Mouse (Mus musculus): ENCODE data around the gene Wdr1. TPM values are rescaled to one million over a fixed set of nuclear protein-coding genes. Genes with fewer than 3 reads are reported as not detected.

The Wdr1 gene
- total and polyA plus RNA-seq, 3 experiments, result 108 to 173 (median 142) TPM

GRCm38 (mm10) chr5:38544423-38545415 lies 18.3 kb downstream of the Wdr1 start:
- Histone ChIP-seq H3K4me2 (ENCODE audit: insufficient read depth, low read depth, poor library complexity, severe bottlenecking) (no peak overlapping the region), H3K9ac (ENCODE audit: insufficient read depth, low read depth) (no peak overlapping the region), H3K4me1 (ENCODE audit: control insufficient read depth in 1 of 2, insufficient read depth in 2 of 2) (no peaks in the 10 kb centered on the region), H3K4me3 (replicated peaks in 1 of 3; ENCODE audit: low read depth in 2 of 3, low read length in 2 of 3, poor library complexity in 1 of 3) (no peak overlapping the region), H3K27ac (ENCODE audit: insufficient read depth, low read depth) (no peak overlapping the region), H3K9me3 (replicated peaks; ENCODE audit: low read length) (no peaks in the 10 kb centered on the region), H3K79me2 (replicated peaks; ENCODE audit: control insufficient read depth, extremely low read depth, insufficient read depth, poor library complexity, severe bottlenecking) (no peaks in the 10 kb centered on the region; the same call in 1 of the 2 replicates), H3K36me3 (replicated peaks in 1 of 2; ENCODE audit: control insufficient read depth in 1 of 2, insufficient read depth in 1 of 2, low read length in 1 of 2) (peaks cover 95 to 100% of the 10 kb centered on the region in 2 experiments), H3K27me3 (replicated peaks) (no peaks in the 10 kb centered on the region)
- dilution Hi-C loops (cut with MboI; ENCODE audit: extremely low pct_ligation_motif_present, extremely low pct_unique_long_range_greater_than_20kb, low sequenced_read_pairs), result no loop called here
- in situ Hi-C loops (cut with MboI; ENCODE audit: low pct_ligation_motif_present, low pct_unique_long_range_greater_than_20kb, low sequenced_read_pairs), result no loop called here
- DNase-seq (ENCODE audit: extremely low read depth), result no peak
- no peak for TF ChIP-seq MXI1 (IDR thresholded peaks at IDR 0.05; ENCODE audit: low read depth, low read length)
- TF ChIP-seq TBP (conservative IDR thresholded peaks at IDR 0.05; ENCODE audit: low read depth, low read length), result no peak
- TF ChIP-seq E2F4 (IDR thresholded peaks at IDR 0.05; ENCODE audit: insufficient replicate concordance, low read depth, low read length), result no peak
- TF ChIP-seq ZMIZ1 (IDR thresholded peaks at IDR 0.05; ENCODE audit: low read depth, low read length), result no peak
- no peak for TF ChIP-seq USF2 (conservative IDR thresholded peaks at IDR 0.05; ENCODE audit: low read depth, low read length)
- no peak for TF ChIP-seq CHD2 (IDR thresholded peaks at IDR 0.05; ENCODE audit: low read length)
- TF ChIP-seq RAD21 (IDR thresholded peaks at IDR 0.05; ENCODE audit: low read depth, low read length), result no peak

GRCm38 (mm10) chr5:38543496-38544217 lies 19.4 kb downstream of the Wdr1 start:
- dilution Hi-C loops (cut with MboI; ENCODE audit: extremely low pct_ligation_motif_present, extremely low pct_unique_long_range_greater_than_20kb, low sequenced_read_pairs), result no loop called here
- Histone ChIP-seq H3K9me3 (replicated peaks; ENCODE audit: low read length) (no peaks in the 10 kb centered on the region), H3K27me3 (replicated peaks) (no peaks in the 10 kb centered on the region), H3K9ac (ENCODE audit: insufficient read depth, low read depth) (no peak overlapping the region), H3K4me1 (ENCODE audit: control insufficient read depth in 1 of 2, insufficient read depth in 2 of 2) (no peaks in the 10 kb centered on the region), H3K27ac (ENCODE audit: insufficient read depth, low read depth) (no peak overlapping the region), H3K4me2 (ENCODE audit: insufficient read depth, low read depth, poor library complexity, severe bottlenecking) (no peak overlapping the region), H3K36me3 (replicated peaks in 1 of 2; ENCODE audit: control insufficient read depth in 1 of 2, insufficient read depth in 1 of 2, low read length in 1 of 2) (peaks cover 95 to 100% of the 10 kb centered on the region in 2 experiments), H3K4me3 (replicated peaks in 1 of 3; ENCODE audit: low read depth in 2 of 3, low read length in 2 of 3, poor library complexity in 1 of 3) (no peak overlapping the region), H3K79me2 (replicated peaks; ENCODE audit: control insufficient read depth, extremely low read depth, insufficient read depth, poor library complexity, severe bottlenecking) (no peaks in the 10 kb centered on the region; the same call in 1 of the 2 replicates)
- TF ChIP-seq CHD2 (IDR thresholded peaks at IDR 0.05; ENCODE audit: low read length) (no peak), CTCF (conservative IDR thresholded peaks at IDR 0.05 in 1 of 2, IDR thresholded peaks at IDR 0.05 in 1 of 2; ENCODE audit: low read depth in 2 of 2, low read length in 2 of 2) (no peak), EP300 (IDR thresholded peaks at IDR 0.05; ENCODE audit: low read length) (no peak), TBP (conservative IDR thresholded peaks at IDR 0.05; ENCODE audit: low read depth, low read length) (no peak)
- no peak for DNase-seq (ENCODE audit: extremely low read depth)
- in situ Hi-C loops (cut with MboI; ENCODE audit: low pct_ligation_motif_present, low pct_unique_long_range_greater_than_20kb, low sequenced_read_pairs), result no loop called here

- no peak for TF ChIP-seq USF2 (conservative IDR thresholded peaks at IDR 0.05; ENCODE audit: low read depth, low read length)
- no peak for TF ChIP-seq MAX (IDR thresholded peaks at IDR 0.05; ENCODE audit: low read length)
- no peak for TF ChIP-seq ZC3H11A (IDR thresholded peaks at IDR 0.05; ENCODE audit: low read depth, low read length)
- no peak for TF ChIP-seq ELF1 (IDR thresholded peaks at IDR 0.05; ENCODE audit: low read depth, low read length)
- TF ChIP-seq MAZ (IDR thresholded peaks at IDR 0.05; ENCODE audit: low read depth, low read length), result no peak
- H3K4me2 ChIP-seq (ENCODE audit: insufficient read depth, low read depth, poor library complexity, severe bottlenecking), result no peak overlapping the region
- H3K79me2 ChIP-seq (replicated peaks; ENCODE audit: control insufficient read depth, extremely low read depth, insufficient read depth, poor library complexity, severe bottlenecking), result no peaks in the 10 kb centered on the region; the same call in 1 of the 2 replicates
- no peak for DNase-seq (ENCODE audit: extremely low read depth)
- no peaks in the 10 kb centered on the region for H3K9me3 ChIP-seq (replicated peaks; ENCODE audit: low read length)
- no peaks in the 10 kb centered on the region for H3K4me1 ChIP-seq (ENCODE audit: control insufficient read depth in 1 of 2, insufficient read depth in 2 of 2)
- no peak overlapping the region for H3K9ac ChIP-seq (ENCODE audit: insufficient read depth, low read depth)
- H3K27ac ChIP-seq (ENCODE audit: insufficient read depth, low read depth), result no peak overlapping the region
- no peaks in the 10 kb centered on the region for H3K27me3 ChIP-seq (replicated peaks)
- no peak overlapping the region for H3K4me3 ChIP-seq (replicated peaks in 1 of 3; ENCODE audit: low read depth in 2 of 3, low read length in 2 of 3, poor library complexity in 1 of 3)
- dilution Hi-C loops (cut with MboI; ENCODE audit: extremely low pct_ligation_motif_present, extremely low pct_unique_long_range_greater_than_20kb, low sequenced_read_pairs), result no loop called here
- peaks cover 95 to 100% of the 10 kb centered on the region in 2 experiments for H3K36me3 ChIP-seq (replicated peaks in 1 of 2; ENCODE audit: control insufficient read depth in 1 of 2, insufficient read depth in 1 of 2, low read length in 1 of 2)
- in situ Hi-C loops (cut with MboI; ENCODE audit: low pct_ligation_motif_present, low pct_unique_long_range_greater_than_20kb, low sequenced_read_pairs), result no loop called here
Observed at GRCm38 (mm10) chr5:38541728-38542127, 21.3 kb downstream of the Wdr1 start.
